Mouse (Mus musculus): Measurements from ENCODE around the gene Vsig1. TPM values are rescaled to one million over a fixed set of nuclear protein-coding genes. Genes with fewer than 3 reads are reported as not detected.

The Vsig1 gene
- polyA plus RNA-seq, 1 experiment from 2014 or later, result 0.13 TPM

- Histone ChIP-seq H3K27ac (ENCODE audit: low read length) (no peak overlapping the region), H3K9me3 (replicated peaks; ENCODE audit: control insufficient read depth, low read length) (no peaks in the 10 kb centered on the region), H3K4me1 (ENCODE audit: control insufficient read depth, low read depth, low read length) (no peaks in the 10 kb centered on the region), H3K36me3 (ENCODE audit: control insufficient read depth, insufficient read depth) (no peaks in the 10 kb centered on the region), H3K27me3 (ENCODE audit: control insufficient read depth, insufficient read depth, low read depth, low read length) (no peaks in the 10 kb centered on the region), H3K4me2 (ENCODE audit: low read depth, low read length) (no peak overlapping the region), H3K9ac (ENCODE audit: low read depth, low read length) (no peak overlapping the region), H3K4me3 (ENCODE audit: low read depth, low read length) (no peak overlapping the region)
- ATAC-seq (ENCODE audit: low read depth), result no peak
- 49% methylated on average over 5 of the region's 5 CpGs for WGBS (ENCODE audit: insufficient replicate concordance)
These were observed 28.9 kb downstream of the Vsig1 start for GRCm38 (mm10) chrX:140936271-140936670.

DNA sequence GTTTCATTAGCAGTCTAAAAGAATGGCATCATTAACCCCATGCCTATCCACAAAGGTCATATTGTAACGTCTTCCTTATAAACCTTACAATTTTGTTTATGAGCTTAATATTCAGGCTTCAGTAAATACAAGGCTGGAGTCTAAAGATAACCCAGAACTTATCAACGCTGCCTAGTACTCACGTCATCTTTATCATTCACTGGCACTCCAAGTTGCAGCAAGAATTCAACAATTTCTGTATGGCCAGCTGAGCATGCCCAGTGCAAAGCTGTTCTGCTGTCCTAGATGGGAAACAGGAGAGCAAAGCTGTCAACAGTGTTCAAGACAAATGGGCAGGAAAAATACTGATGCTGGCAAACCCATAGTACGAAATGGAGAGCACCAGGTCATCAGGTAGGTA lies 46.2 kb downstream of the Vsig1 start:
- Histone ChIP-seq H3K4me1 (ENCODE audit: control insufficient read depth, low read depth, low read length) (no peaks in the 10 kb centered on the region; the same call in 1 of the 2 replicates), H3K36me3 (ENCODE audit: control insufficient read depth, insufficient read depth) (peaks cover 5% of the 10 kb centered on the region; the same call in 1 of the 2 replicates), H3K27me3 (ENCODE audit: control insufficient read depth, insufficient read depth, low read depth, low read length) (no peaks in the 10 kb centered on the region), H3K4me3 (ENCODE audit: low read depth, low read length) (peak overlapping the region; percentile 57), H3K9me3 (replicated peaks; ENCODE audit: control insufficient read depth, low read length) (no peaks in the 10 kb centered on the region), H3K9ac (ENCODE audit: low read depth, low read length) (peak overlapping the region; percentile 67), H3K4me2 (ENCODE audit: low read depth, low read length) (peak overlapping the region; percentile 31; the same call in 1 of the 2 replicates), H3K27ac (ENCODE audit: low read length) (peak overlapping the region; percentile 90)
- ATAC-seq (ENCODE audit: low read depth), result peak; percentile 76
- 48% methylated on average over 4 of the region's 4 CpGs for WGBS (ENCODE audit: insufficient replicate concordance)

- H3K9ac ChIP-seq (ENCODE audit: low read depth, low read length), result peak within 1 kb of the TSS; percentile 69
- peak within 1 kb of the TSS; percentile 88 for H3K27ac ChIP-seq (ENCODE audit: low read length)
These were observed 49.0 kb downstream of the Vsig1 start, which contains the start of the genes Psmd10 and Atg4a for GRCm38 (mm10) chrX:140956272-140956940. Gene Psmd10 (minus strand): TSS chrX:140956728. Gene Atg4a (plus strand): TSS chrX:140956907.

GRCm38 (mm10) chrX:140956959-140957358 lies 49.6 kb downstream of the Vsig1 start:
- Histone ChIP-seq H3K27ac (ENCODE audit: low read length) (peak overlapping the region; percentile 53; the same call in 1 of the 2 replicates), H3K4me1 (ENCODE audit: control insufficient read depth, low read depth, low read length) (no peaks in the 10 kb centered on the region; the same call in 1 of the 2 replicates), H3K4me2 (ENCODE audit: low read depth, low read length) (peak overlapping the region; percentile 64), H3K4me3 (ENCODE audit: low read depth, low read length) (peak overlapping the region; percentile 71), H3K9me3 (replicated peaks; ENCODE audit: control insufficient read depth, low read length) (no peaks in the 10 kb centered on the region), H3K36me3 (ENCODE audit: control insufficient read depth, insufficient read depth) (no peaks in the 10 kb centered on the region; the same call in 1 of the 2 replicates), H3K27me3 (ENCODE audit: control insufficient read depth, insufficient read depth, low read depth, low read length) (no peaks in the 10 kb centered on the region), H3K9ac (ENCODE audit: low read depth, low read length) (peak overlapping the region; percentile 69)
- 16% methylated on average over 5 of the region's 5 CpGs for WGBS (ENCODE audit: insufficient replicate concordance)
- ATAC-seq (ENCODE audit: low read depth), result peak; percentile 7

More at GRCm38 (mm10) chrX:140956272-140956940, 49.0 kb downstream of the Vsig1 start, which contains the start of the genes Psmd10 and Atg4a:
- H3K4me3 ChIP-seq (ENCODE audit: low read depth, low read length), result peak within 1 kb of the TSS; percentile 71
- peak; percentile 89 for ATAC-seq (ENCODE audit: low read depth)
- H3K9me3 ChIP-seq (replicated peaks; ENCODE audit: control insufficient read depth, low read length), result no peaks in the 10 kb centered on the region
- peak within 1 kb of the TSS; percentile 64 for H3K4me2 ChIP-seq (ENCODE audit: low read depth, low read length)
- no peaks in the 10 kb centered on the region; the same call in 1 of the 2 replicates for H3K36me3 ChIP-seq (ENCODE audit: control insufficient read depth, insufficient read depth)
- WGBS (ENCODE audit: insufficient replicate concordance), result 22% methylated on average over 23 of the region's 23 CpGs
- no peaks in the 10 kb centered on the region for H3K27me3 ChIP-seq (ENCODE audit: control insufficient read depth, insufficient read depth, low read depth, low read length)
- no peaks in the 10 kb centered on the region; the same call in 1 of the 2 replicates for H3K4me1 ChIP-seq (ENCODE audit: control insufficient read depth, low read depth, low read length)

- 71% methylated on average over 1 of the region's 1 CpGs for WGBS (ENCODE audit: insufficient replicate concordance)
These were observed 71.5 kb downstream of the Vsig1 start for GRCm38 (mm10) chrX:140978943-140979342.

GRCm38 (mm10) chrX:140979546-140979945 lies 72.1 kb downstream of the Vsig1 start:
- no peak; the same call in 1 of the 2 replicates for ATAC-seq (ENCODE audit: low read depth)
- Histone ChIP-seq H3K27ac (ENCODE audit: low read length) (no peak overlapping the region), H3K36me3 (ENCODE audit: control insufficient read depth, insufficient read depth) (no peaks in the 10 kb centered on the region), H3K9ac (ENCODE audit: low read depth, low read length) (no peak overlapping the region), H3K27me3 (ENCODE audit: control insufficient read depth, insufficient read depth, low read depth, low read length) (peaks cover 6% of the 10 kb centered on the region; the same call in 1 of the 2 replicates), H3K4me2 (ENCODE audit: low read depth, low read length) (no peak overlapping the region), H3K4me3 (ENCODE audit: low read depth, low read length) (no peak overlapping the region), H3K9me3 (replicated peaks; ENCODE audit: control insufficient read depth, low read length) (no peaks in the 10 kb centered on the region), H3K4me1 (ENCODE audit: control insufficient read depth, low read depth, low read length) (no peaks in the 10 kb centered on the region; the same call in 1 of the 2 replicates)
- 52% methylated on average over 2 of the region's 2 CpGs for WGBS (ENCODE audit: insufficient replicate concordance)

More at GRCm38 (mm10) chrX:140978943-140979342, 71.5 kb downstream of the Vsig1 start:
- no peak for ATAC-seq (ENCODE audit: low read depth)
- no peaks in the 10 kb centered on the region; the same call in 1 of the 2 replicates for H3K4me1 ChIP-seq (ENCODE audit: control insufficient read depth, low read depth, low read length)
- no peak overlapping the region for H3K9ac ChIP-seq (ENCODE audit: low read depth, low read length)
- no peaks in the 10 kb centered on the region for H3K36me3 ChIP-seq (ENCODE audit: control insufficient read depth, insufficient read depth)
- peaks cover 6% of the 10 kb centered on the region; the same call in 1 of the 2 replicates for H3K27me3 ChIP-seq (ENCODE audit: control insufficient read depth, insufficient read depth, low read depth, low read length)
- no peak overlapping the region for H3K4me3 ChIP-seq (ENCODE audit: low read depth, low read length)
- H3K27ac ChIP-seq (ENCODE audit: low read length), result no peak overlapping the region
- H3K4me2 ChIP-seq (ENCODE audit: low read depth, low read length), result no peak overlapping the region
- H3K9me3 ChIP-seq (replicated peaks; ENCODE audit: control insufficient read depth, low read length), result no peaks in the 10 kb centered on the region

GRCm38 (mm10) chrX:140980163-140980562 lies 72.8 kb downstream of the Vsig1 start:
- Histone ChIP-seq H3K9ac (ENCODE audit: low read depth, low read length) (no peak overlapping the region), H3K36me3 (ENCODE audit: control insufficient read depth, insufficient read depth) (no peaks in the 10 kb centered on the region), H3K27me3 (ENCODE audit: control insufficient read depth, insufficient read depth, low read depth, low read length) (peaks cover 6% of the 10 kb centered on the region; the same call in 1 of the 2 replicates), H3K27ac (ENCODE audit: low read length) (no peak overlapping the region), H3K4me3 (ENCODE audit: low read depth, low read length) (no peak overlapping the region), H3K4me2 (ENCODE audit: low read depth, low read length) (no peak overlapping the region), H3K4me1 (ENCODE audit: control insufficient read depth, low read depth, low read length) (no peaks in the 10 kb centered on the region; the same call in 1 of the 2 replicates), H3K9me3 (replicated peaks; ENCODE audit: control insufficient read depth, low read length) (no peaks in the 10 kb centered on the region)
- 54% methylated on average over 4 of the region's 4 CpGs for WGBS (ENCODE audit: insufficient replicate concordance)
- ATAC-seq (ENCODE audit: low read depth), result 0 out of 2 replicates have a peak, but pooled peaks have one; percentile 13

DNA sequence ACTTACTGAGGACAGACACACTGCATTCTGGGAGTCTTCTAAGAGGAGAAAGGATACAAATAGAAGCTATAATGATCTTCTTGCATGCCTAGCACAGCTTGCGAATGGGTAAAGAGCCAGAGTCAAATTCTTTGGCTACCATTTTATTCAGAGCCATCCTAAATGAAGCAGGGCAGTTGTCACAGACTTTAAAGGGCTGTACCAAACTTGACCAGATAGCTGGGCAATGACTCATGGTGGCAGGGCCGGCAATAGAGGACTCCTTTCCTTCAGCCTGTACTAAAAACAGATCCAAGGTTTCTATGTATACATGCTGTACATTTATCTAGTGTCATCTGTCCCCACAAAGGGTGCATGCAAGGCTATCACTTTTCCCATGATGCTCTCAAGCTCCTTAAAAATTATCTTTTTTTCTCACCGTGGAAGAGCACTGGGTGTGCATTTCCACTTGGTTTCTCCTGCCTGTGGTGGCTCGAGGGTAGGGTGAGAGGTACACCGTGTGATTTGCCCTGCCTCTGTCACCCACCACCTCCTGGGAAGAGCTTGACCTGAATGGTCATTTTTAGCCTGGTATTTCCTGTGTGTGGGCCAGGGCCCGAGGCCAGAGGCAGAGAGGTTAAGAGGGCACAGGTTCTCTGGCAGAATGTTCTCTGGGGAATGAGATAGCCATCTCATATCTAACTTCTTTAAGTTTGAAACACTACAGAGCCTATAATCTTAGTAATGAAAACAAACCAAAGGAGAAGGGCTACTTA lies 76.0 kb downstream of the Vsig1 start:
- H3K9me3 ChIP-seq (replicated peaks; ENCODE audit: control insufficient read depth, low read length), result no peaks in the 10 kb centered on the region
- no peak overlapping the region for H3K4me2 ChIP-seq (ENCODE audit: low read depth, low read length)
- H3K27me3 ChIP-seq (ENCODE audit: control insufficient read depth, insufficient read depth, low read depth, low read length), result peaks cover 6% of the 10 kb centered on the region; the same call in 1 of the 2 replicates
- WGBS (ENCODE audit: insufficient replicate concordance), result 32% methylated on average over 6 of the region's 6 CpGs
- no peak overlapping the region for H3K27ac ChIP-seq (ENCODE audit: low read length)
- H3K36me3 ChIP-seq (ENCODE audit: control insufficient read depth, insufficient read depth), result no peaks in the 10 kb centered on the region
- no peak overlapping the region for H3K9ac ChIP-seq (ENCODE audit: low read depth, low read length)
- H3K4me1 ChIP-seq (ENCODE audit: control insufficient read depth, low read depth, low read length), result no peaks in the 10 kb centered on the region; the same call in 1 of the 2 replicates
- no peak for ATAC-seq (ENCODE audit: low read depth)
- no peak overlapping the region for H3K4me3 ChIP-seq (ENCODE audit: low read depth, low read length)
